Mouse (Mus musculus): ENCODE data around the gene Gm10188.

DNA sequence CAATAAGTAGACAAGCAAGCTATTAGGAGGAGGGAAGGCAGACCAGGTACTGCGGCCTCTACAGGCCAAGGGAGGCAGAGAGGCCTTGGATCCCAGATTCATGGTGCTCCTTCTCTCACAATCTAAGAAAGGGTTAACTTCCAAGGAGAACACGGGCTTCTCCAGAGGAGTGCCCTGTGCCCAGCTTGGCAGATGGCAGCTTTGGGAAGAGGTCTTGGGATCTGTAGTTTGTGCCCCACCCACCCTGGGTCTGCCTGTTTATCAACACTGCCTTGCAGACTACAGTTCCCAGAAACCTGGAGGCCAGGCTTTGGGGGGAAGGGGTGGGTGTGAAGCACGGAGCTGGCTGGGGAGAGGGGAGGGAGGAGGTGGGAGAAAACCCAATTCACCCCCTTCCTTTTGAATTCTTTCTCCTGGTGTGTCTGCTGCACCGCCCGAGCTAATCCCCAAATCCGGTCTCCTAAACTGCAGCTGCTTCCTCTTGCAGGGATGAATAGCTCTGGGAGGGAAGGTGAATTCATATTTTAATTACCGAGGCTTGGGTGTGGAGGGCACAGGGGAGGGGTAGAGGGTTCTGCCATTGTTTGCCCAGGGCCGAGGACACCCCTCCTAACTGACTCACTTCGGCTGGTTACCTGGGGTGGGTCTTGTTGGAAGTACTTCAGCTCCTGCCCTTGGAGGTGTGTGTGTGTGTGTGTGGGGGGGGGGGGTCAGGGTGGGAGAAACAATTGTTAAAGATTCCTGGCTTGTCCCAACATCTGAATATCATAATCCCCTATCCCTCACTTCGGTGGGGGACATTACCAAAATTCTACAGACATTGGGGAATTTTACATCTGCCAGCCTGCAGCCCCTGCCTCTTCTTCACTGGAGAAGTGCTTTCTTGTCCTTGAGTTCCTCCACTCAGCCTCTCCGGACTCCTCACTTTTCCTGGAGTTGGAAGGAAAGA is 28.7 kb downstream of the Gm10188 start:
- no peak for TF ChIP-seq CTCF (IDR thresholded peaks at IDR 0.05)
- TF ChIP-seq POLR2A (IDR thresholded peaks at IDR 0.05; ENCODE audit: insufficient read depth, low read depth, low read length): no peak

All from heart, adult 2 months (tissue).